Mouse (Mus musculus): ENCODE measurements around the gene Prrc2a. TPM values are rescaled to one million over a fixed set of nuclear protein-coding genes. Genes with fewer than 3 reads are reported as not detected.

Prrc2a gene
- polyA plus RNA-seq, 1 experiment = 1,544 TPM

Other genes starting within 250 kb of the Prrc2a start
- 22.5 and 43.0 TPM in 2 replicates for gene Neu1, start 233.6 kb downstream of the Prrc2a start, polyA plus RNA-seq (2012; ENCODE audit: low replicate concordance)
- gene Hspa1b, start 205.7 kb downstream of the Prrc2a start, polyA plus RNA-seq (2012; ENCODE audit: low replicate concordance) = 16.5 and 41.3 TPM in 2 replicates
- not detected in 2 replicates for gene Gm20481, start 195.0 kb downstream of the Prrc2a start, polyA plus RNA-seq (2012; ENCODE audit: low replicate concordance)
- 3.5 and 6.7 TPM in 2 replicates for gene Hspa1a, start 192.7 kb downstream of the Prrc2a start, polyA plus RNA-seq (2012; ENCODE audit: low replicate concordance)
- gene Hspa1l, start 192.2 kb downstream of the Prrc2a start, polyA plus RNA-seq (2012; ENCODE audit: low replicate concordance) = not detected in 2 replicates
- gene Lsm2, start 183.0 kb downstream of the Prrc2a start, polyA plus RNA-seq (2012; ENCODE audit: low replicate concordance) = 146 and 328 TPM in 2 replicates
- gene Vars, start 163.9 kb downstream of the Prrc2a start, polyA plus RNA-seq (2012; ENCODE audit: low replicate concordance) = 1,671 and 2,394 TPM in 2 replicates
- 1.2 and 1.8 TPM in 2 replicates for gene Vwa7, start 148.3 kb downstream of the Prrc2a start, polyA plus RNA-seq (2012; ENCODE audit: low replicate concordance)
- 8.2 and 32.0 TPM in 2 replicates for gene Sapcd1, start 136.9 kb downstream of the Prrc2a start, polyA plus RNA-seq (2012; ENCODE audit: low replicate concordance)
- gene Msh5, start 118.2 kb downstream of the Prrc2a start, polyA plus RNA-seq (2012; ENCODE audit: low replicate concordance) = 33.3 and 82.0 TPM in 2 replicates
- 197 and 295 TPM in 2 replicates for gene Clic1, start 114.9 kb downstream of the Prrc2a start, polyA plus RNA-seq (2012; ENCODE audit: low replicate concordance)
- gene Ddah2, start 105.9 kb downstream of the Prrc2a start, polyA plus RNA-seq (2012; ENCODE audit: low replicate concordance) = 22.4 and 54.0 TPM in 2 replicates
- 0.34 TPM in 1 of 2 replicates, not detected in the other for gene Ly6g6c, start 99.5 kb downstream of the Prrc2a start, polyA plus RNA-seq (2012; ENCODE audit: low replicate concordance)
- 0.27 and 0.54 TPM in 2 replicates for gene Mpig6b, start 98.7 kb downstream of the Prrc2a start, polyA plus RNA-seq (2012; ENCODE audit: low replicate concordance)
- not detected in 2 replicates for gene Ly6g6e, start 88.0 kb downstream of the Prrc2a start, polyA plus RNA-seq (2012; ENCODE audit: low replicate concordance)
- gene Ly6g6d, start 86.8 kb downstream of the Prrc2a start, polyA plus RNA-seq (2012; ENCODE audit: low replicate concordance) = not detected in 2 replicates
- 0.31 TPM in 1 of 2 replicates, not detected in the other for gene Ly6g6f, start 79.3 kb downstream of the Prrc2a start, polyA plus RNA-seq (2012; ENCODE audit: low replicate concordance)
- 312 and 354 TPM in 2 replicates for gene Abhd16a, start 75.6 kb downstream of the Prrc2a start, polyA plus RNA-seq (2012; ENCODE audit: low replicate concordance)
- not detected in 2 replicates for gene Ly6g5c, start 56.6 kb downstream of the Prrc2a start, polyA plus RNA-seq (2012; ENCODE audit: low replicate concordance)
- 0.71 TPM in 1 of 2 replicates, not detected in the other for gene Ly6g5b, start 49.5 kb downstream of the Prrc2a start, polyA plus RNA-seq (2012; ENCODE audit: low replicate concordance)
- 76.3 and 112 TPM in 2 replicates for gene Gpank1, start 43.4 kb downstream of the Prrc2a start, polyA plus RNA-seq (2012; ENCODE audit: low replicate concordance)
- 69.5 and 70.4 TPM in 2 replicates for gene Csnk2b, start 42.8 kb downstream of the Prrc2a start, polyA plus RNA-seq (2012; ENCODE audit: low replicate concordance)
- 9.5 and 12.1 TPM in 2 replicates for gene D17H6S53E, start 38.5 kb downstream of the Prrc2a start, polyA plus RNA-seq (2012; ENCODE audit: low replicate concordance)
- 0.24 TPM in 1 of 2 replicates, not detected in the other for gene Apom, start 32.8 kb downstream of the Prrc2a start, polyA plus RNA-seq (2012; ENCODE audit: low replicate concordance)
- gene Bag6, start 29.7 kb downstream of the Prrc2a start, polyA plus RNA-seq (2012; ENCODE audit: low replicate concordance) = 803 and 946 TPM in 2 replicates
- 1.9 and 3.8 TPM in 2 replicates for gene Aif1, start 11.2 kb upstream of the Prrc2a start, polyA plus RNA-seq (2012; ENCODE audit: low replicate concordance)
- gene Lst1, start 23.5 kb upstream of the Prrc2a start, polyA plus RNA-seq (2012; ENCODE audit: low replicate concordance) = 1.1 and 24.0 TPM in 2 replicates
- gene Ltb, start 29.5 kb upstream of the Prrc2a start, polyA plus RNA-seq (2012; ENCODE audit: low replicate concordance) = 75.8 and 165 TPM in 2 replicates
- gene Tnf, start 37.1 kb upstream of the Prrc2a start, polyA plus RNA-seq (2012; ENCODE audit: low replicate concordance) = 2.6 and 2.7 TPM in 2 replicates
- gene Lta, start 40.5 kb upstream of the Prrc2a start, polyA plus RNA-seq (2012; ENCODE audit: low replicate concordance) = 4.2 and 5.6 TPM in 2 replicates
- not detected in 2 replicates for gene Gm16181, start 55.9 kb upstream of the Prrc2a start, polyA plus RNA-seq (2012; ENCODE audit: low replicate concordance)
- 0.69 and 1.2 TPM in 2 replicates for gene Atp6v1g2, start 68.8 kb upstream of the Prrc2a start, polyA plus RNA-seq (2012; ENCODE audit: low replicate concordance)
- gene Nfkbil1, start 70.9 kb upstream of the Prrc2a start, polyA plus RNA-seq (2012; ENCODE audit: low replicate concordance) = 31.5 and 40.3 TPM in 2 replicates
- gene Ddx39b, start 76.8 kb upstream of the Prrc2a start, polyA plus RNA-seq (2012; ENCODE audit: low replicate concordance) = 114 and 195 TPM in 2 replicates
- gene H2-D1, start 97.8 kb upstream of the Prrc2a start, polyA plus RNA-seq (2012; ENCODE audit: low replicate concordance) = 138 and 236 TPM in 2 replicates
- gene H2-Q1, start 155.5 kb upstream of the Prrc2a start, polyA plus RNA-seq (2012; ENCODE audit: low replicate concordance) = 2.6 and 3.1 TPM in 2 replicates
- 1.7 and 1.8 TPM in 2 replicates for gene H2-Q2, start 177.3 kb upstream of the Prrc2a start, polyA plus RNA-seq (2012; ENCODE audit: low replicate concordance)
- 114 and 185 TPM in 2 replicates for gene H2-Q4, start 214.7 kb upstream of the Prrc2a start, polyA plus RNA-seq (2012; ENCODE audit: low replicate concordance)